Mouse (Mus musculus): ENCODE measurements around the gene Spn.

- no peak for TF ChIP-seq EP300 (IDR thresholded peaks at IDR 0.05; ENCODE audit: low read depth)
- no peak for TF ChIP-seq CTCF (IDR thresholded peaks at IDR 0.05; ENCODE audit: low read depth)
These were observed 4.6 kb upstream of the Spn start for GRCm38 (mm10) chr7:127142214-127142613.
